Mouse (Mus musculus): Measurements from ENCODE around the gene Crtap. TPM values are rescaled to one million over a fixed set of nuclear protein-coding genes. Genes with fewer than 3 reads are reported as not detected.

Crtap gene
- polyA plus RNA-seq (2014; fragmentation: Illumina TruSeq; extraction: RNeasy Lipid Tissue Mini Kit (QIAGEN cat#74804); ENCODE audit: low read depth, low replicate concordance), result 23.8 TPM

DNA sequence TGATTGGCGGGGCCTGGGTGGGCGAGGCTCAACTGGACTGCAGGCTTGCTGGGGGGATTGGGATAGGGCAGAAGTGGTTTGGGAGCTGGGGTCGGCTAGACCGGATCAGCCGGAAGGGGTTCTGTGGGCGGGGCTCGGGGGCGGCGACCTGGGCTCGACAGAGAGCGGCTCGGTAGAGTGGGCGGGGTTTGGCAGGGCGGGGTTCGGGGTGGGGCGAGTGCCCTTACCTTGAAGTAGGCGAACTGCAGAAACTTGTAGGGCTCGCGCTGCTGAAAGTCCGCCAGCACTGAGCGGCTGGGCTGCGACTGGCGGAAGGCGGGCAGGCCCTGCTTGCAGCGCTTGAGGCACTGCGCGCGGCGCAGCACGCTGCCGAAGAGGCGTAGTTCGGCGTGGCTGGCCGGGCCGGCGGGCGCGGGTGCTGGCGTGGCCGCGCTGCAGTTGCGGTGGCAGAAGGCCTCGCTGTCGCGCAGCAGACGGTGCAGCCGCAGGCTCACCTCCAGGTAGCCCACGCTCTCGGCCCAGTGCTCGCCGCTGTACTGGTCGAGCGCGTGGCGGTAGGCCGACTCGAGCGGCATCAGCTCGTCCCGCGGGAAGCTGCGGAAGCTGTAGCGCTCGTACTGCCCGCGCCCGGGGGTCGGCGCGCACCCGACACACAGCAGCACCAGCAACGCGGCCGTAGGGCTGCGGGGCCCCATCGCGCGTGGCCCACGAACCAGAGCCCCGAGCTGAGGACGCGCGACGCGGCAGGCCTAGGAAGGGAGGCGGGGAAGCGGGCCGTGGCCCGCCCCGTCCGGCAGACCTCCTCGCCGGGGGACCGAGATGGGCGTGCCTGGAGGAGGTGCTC, at the start of gene Crtap:
Gene Crtap, minus strand, starts transcription at position 771 of the 844 bp plus-strand sequence.

GRCm38 (mm10) chr9:114400949-114401684, 10.6 kb upstream of the Crtap start, which contains the start of the genes Glb1 and Tmppe:
Gene Glb1, plus strand, starts transcription at chr9:114401076.
Gene Tmppe, plus strand, starts transcription at chr9:114401105.

GRCm38 (mm10) chr9:114329855-114330254, 60.6 kb downstream of the Crtap start, which contains the start of gene Bcl2a1c:
Gene Bcl2a1c, plus strand, starts transcription at chr9:114330135.

Other genes with a start within 250 kb of the Crtap start
- not detected for gene Bcl2a1c, start 60.5 kb downstream of the Crtap start, polyA plus RNA-seq (2014; fragmentation: Illumina TruSeq; extraction: RNeasy Lipid Tissue Mini Kit (QIAGEN cat#74804); ENCODE audit: low read depth, low replicate concordance)
- gene Glb1, start 10.4 kb upstream of the Crtap start, polyA plus RNA-seq (2014; fragmentation: Illumina TruSeq; extraction: RNeasy Lipid Tissue Mini Kit (QIAGEN cat#74804); ENCODE audit: low read depth, low replicate concordance), result 4.2 TPM
- 0.43 TPM for gene Tmppe, start 10.4 kb upstream of the Crtap start, polyA plus RNA-seq (2014; fragmentation: Illumina TruSeq; extraction: RNeasy Lipid Tissue Mini Kit (QIAGEN cat#74804); ENCODE audit: low read depth, low replicate concordance)
- 0.57 TPM for gene Ccr4, start 114.2 kb upstream of the Crtap start, polyA plus RNA-seq (2014; fragmentation: Illumina TruSeq; extraction: RNeasy Lipid Tissue Mini Kit (QIAGEN cat#74804); ENCODE audit: low read depth, low replicate concordance)
- gene C130032M10Rik, start 125.0 kb upstream of the Crtap start, polyA plus RNA-seq (2014; fragmentation: Illumina TruSeq; extraction: RNeasy Lipid Tissue Mini Kit (QIAGEN cat#74804); ENCODE audit: low read depth, low replicate concordance), result not detected
- 0.97 TPM for gene Trim71, start 173.7 kb upstream of the Crtap start, polyA plus RNA-seq (2014; fragmentation: Illumina TruSeq; extraction: RNeasy Lipid Tissue Mini Kit (QIAGEN cat#74804); ENCODE audit: low read depth, low replicate concordance)
- gene Cnot10, start 249.5 kb upstream of the Crtap start, polyA plus RNA-seq (2014; fragmentation: Illumina TruSeq; extraction: RNeasy Lipid Tissue Mini Kit (QIAGEN cat#74804); ENCODE audit: low read depth, low replicate concordance), result 58.6 TPM

All from testis, adult 10 weeks (tissue).